Mouse (Mus musculus) forebrain, embryonic 12.5 days (tissue): ENCODE measurements around the gene Zfhx2. TPM values are rescaled to one million over a fixed set of nuclear protein-coding genes. Genes with fewer than 3 reads are reported as not detected.

Source experiments
- ATAC-seq: fragments of 200-750 bp; cut with Nextera tagmentation; 2 replicates; pipeline ENCODE4 v1.8.0; 2017; ENCODE audit warnings: moderate TSS enrichment; ENCODE audit not compliant: low FRiP score
- H3K27ac ChIP-seq: fragments of 300-500 bp; sonication (generic); 2 replicates; pipeline ENCODE4 v1.5.1; 2016; ENCODE audit warnings: mild to moderate bottlenecking
- H3K27me3 ChIP-seq: fragments of 300-500 bp; sonication (generic); 2 replicates; pipeline ENCODE4 v1.6.1; 2016; ENCODE audit warnings: mild to moderate bottlenecking
- H3K36me3 ChIP-seq: fragments of 300-500 bp; sonication (generic); replicated peaks from 2 replicates; pipeline ENCODE4 v1.6.1; 2016; ENCODE audit warnings: mild to moderate bottlenecking
- H3K4me1 ChIP-seq: fragments of 300-500 bp; sonication (generic); 2 replicates; pipeline ENCODE4 v1.6.1; 2016
- H3K4me2 ChIP-seq: fragments of 300-500 bp; sonication (generic); 2 replicates; pipeline ENCODE4 v1.6.1; 2016; ENCODE audit warnings: mild to moderate bottlenecking, moderate library complexity
- H3K4me3 ChIP-seq: fragments of 300-500 bp; sonication (generic); replicated peaks from 2 replicates; pipeline ENCODE4 v1.5.1; 2016; ENCODE audit warnings: mild to moderate bottlenecking
- H3K9ac ChIP-seq: fragments of 300-500 bp; sonication (generic); 2 replicates; pipeline ENCODE4 v1.6.1; 2016; ENCODE audit warnings: mild to moderate bottlenecking
- H3K9me3 ChIP-seq: fragments of 300-500 bp; sonication (generic); 2 replicates; pipeline ENCODE4 v1.6.1; 2016
- WGBS: fragments of 180-500 bp; shearing (Covaris S2); methylation state at CpG from one replicate; pipeline ENCODE4 v1.1.7; 2016; 5-methylcytosine and 5-hydroxymethylcytosine counted together
- polyA plus RNA-seq: library from polyadenylated mRNA; unstranded; fragments of >200 nt; fragmentation: Nextera tagmentation; extraction: Ambion mirVana; gene quantifications from 2 replicates; pipeline ENCODE4 v1.2.1, GENCODE M21; 2016

Zfhx2 gene
- polyA plus RNA-seq, 1 experiment from 2014 or later, result 26.3 TPM

DNA sequence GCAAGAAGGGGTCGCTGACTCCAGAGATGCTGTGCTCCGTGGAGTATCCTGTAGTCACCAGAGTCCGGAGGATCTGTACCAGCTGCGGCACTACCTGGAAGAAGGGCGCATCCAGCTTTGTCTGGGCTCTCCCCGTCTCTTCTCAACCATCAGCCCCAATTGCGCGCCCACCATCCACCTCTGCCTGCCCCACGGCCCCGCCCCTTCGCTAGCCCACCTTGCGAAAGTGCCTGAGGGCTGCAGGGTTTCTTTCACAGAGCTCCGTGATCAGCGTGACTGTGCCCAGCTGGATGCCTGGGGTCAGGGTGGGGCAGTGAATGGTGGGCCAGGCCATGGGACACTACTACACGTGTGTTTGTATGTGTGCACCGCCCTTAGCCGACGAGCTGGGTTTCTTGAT is 12.2 kb upstream of the Zfhx2 start:
- Histone ChIP-seq H3K4me3 (no peak overlapping the region), H3K27ac (no peak overlapping the region), H3K4me1 (peaks cover 35% of the 10 kb centered on the region), H3K27me3 (peaks cover 7% of the 10 kb centered on the region), H3K9me3 (no peaks in the 10 kb centered on the region), H3K4me2 (no peak overlapping the region), H3K9ac (no peak overlapping the region), H3K36me3 (peaks cover 7% of the 10 kb centered on the region; the same call in 1 of the 2 replicates)
- ATAC-seq, result no peak
- 84% methylated on average over 18 of the region's 18 CpGs for WGBS

DNA sequence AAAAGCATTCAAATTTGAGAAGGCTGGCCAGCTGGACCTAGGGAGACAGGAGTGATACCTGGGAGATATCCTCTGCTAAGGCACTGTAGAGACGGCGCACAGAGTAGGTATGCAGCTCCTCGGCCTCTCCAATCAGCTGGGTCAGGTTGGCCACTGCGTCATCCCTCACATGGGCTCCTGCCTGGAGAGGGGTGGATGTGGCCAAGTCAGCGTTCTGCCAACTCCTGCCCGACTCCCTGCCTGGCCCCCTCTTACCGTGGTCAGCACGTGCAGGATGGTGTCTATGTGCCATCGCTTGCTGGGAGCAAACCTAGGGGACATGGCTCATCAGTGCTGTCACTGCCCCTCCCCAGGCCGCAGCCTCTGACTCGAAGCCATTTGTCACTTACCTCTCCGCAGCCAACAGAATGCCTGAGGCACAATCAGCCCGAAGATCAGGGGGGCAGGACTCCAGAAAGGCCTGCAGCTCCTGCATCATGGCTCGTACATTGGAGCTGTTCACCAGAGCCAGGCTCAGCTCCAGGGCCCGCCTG is 10.2 kb upstream of the Zfhx2 start:
- Histone ChIP-seq H3K9ac (no peak overlapping the region), H3K36me3 (peaks cover 19% of the 10 kb centered on the region; the same call in 1 of the 2 replicates), H3K4me2 (no peak overlapping the region), H3K27ac (no peak overlapping the region), H3K4me1 (peaks cover 25% of the 10 kb centered on the region), H3K4me3 (no peak overlapping the region), H3K9me3 (no peaks in the 10 kb centered on the region), H3K27me3 (peaks cover 5% of the 10 kb centered on the region)
- 90% methylated on average over 15 of the region's 15 CpGs for WGBS
- no peak for ATAC-seq

GRCm38 (mm10) chr14:55101592-55101991 is 9.5 kb upstream of the Zfhx2 start:
- no peak for ATAC-seq
- 46% methylated on average over 4 of the region's 4 CpGs for WGBS

GRCm38 (mm10) chr14:55098067-55098466 is 5.9 kb upstream of the Zfhx2 start:
- Histone ChIP-seq H3K36me3 (peaks cover 19% of the 10 kb centered on the region; the same call in 1 of the 2 replicates), H3K27ac (0 out of 2 replicates have a peak overlapping the region, but pooled peaks have one; percentile 59), H3K9ac (no peak overlapping the region), H3K27me3 (0 out of 2 replicates have a peak, but pooled peaks cover 3% of the 10 kb centered on the region), H3K4me1 (peaks cover 34% of the 10 kb centered on the region), H3K4me2 (no peak overlapping the region), H3K9me3 (no peaks in the 10 kb centered on the region), H3K4me3 (no peak overlapping the region)
- WGBS, result 60% methylated on average over 4 of the region's 4 CpGs
- ATAC-seq, result no peak

More at GRCm38 (mm10) chr14:55101592-55101991, 9.5 kb upstream of the Zfhx2 start:
- Histone ChIP-seq H3K27ac (no peak overlapping the region), H3K4me1 (peaks cover 31% of the 10 kb centered on the region), H3K4me2 (no peak overlapping the region), H3K9ac (no peak overlapping the region), H3K9me3 (no peaks in the 10 kb centered on the region), H3K36me3 (peaks cover 19% of the 10 kb centered on the region; the same call in 1 of the 2 replicates), H3K27me3 (no peaks in the 10 kb centered on the region), H3K4me3 (no peak overlapping the region)

GRCm38 (mm10) chr14:55097646-55098045 is 5.5 kb upstream of the Zfhx2 start:
- 63% methylated on average over 10 of the region's 10 CpGs for WGBS
- Histone ChIP-seq H3K9me3 (no peaks in the 10 kb centered on the region), H3K4me2 (no peak overlapping the region), H3K4me1 (peaks cover 34% of the 10 kb centered on the region), H3K4me3 (no peak overlapping the region), H3K27ac (peak overlapping the region; percentile 59), H3K9ac (0 out of 2 replicates have a peak overlapping the region, but pooled peaks have one; percentile 12), H3K36me3 (peaks cover 19% of the 10 kb centered on the region; the same call in 1 of the 2 replicates), H3K27me3 (0 out of 2 replicates have a peak, but pooled peaks cover 3% of the 10 kb centered on the region)
- ATAC-seq, result no peak

DNA sequence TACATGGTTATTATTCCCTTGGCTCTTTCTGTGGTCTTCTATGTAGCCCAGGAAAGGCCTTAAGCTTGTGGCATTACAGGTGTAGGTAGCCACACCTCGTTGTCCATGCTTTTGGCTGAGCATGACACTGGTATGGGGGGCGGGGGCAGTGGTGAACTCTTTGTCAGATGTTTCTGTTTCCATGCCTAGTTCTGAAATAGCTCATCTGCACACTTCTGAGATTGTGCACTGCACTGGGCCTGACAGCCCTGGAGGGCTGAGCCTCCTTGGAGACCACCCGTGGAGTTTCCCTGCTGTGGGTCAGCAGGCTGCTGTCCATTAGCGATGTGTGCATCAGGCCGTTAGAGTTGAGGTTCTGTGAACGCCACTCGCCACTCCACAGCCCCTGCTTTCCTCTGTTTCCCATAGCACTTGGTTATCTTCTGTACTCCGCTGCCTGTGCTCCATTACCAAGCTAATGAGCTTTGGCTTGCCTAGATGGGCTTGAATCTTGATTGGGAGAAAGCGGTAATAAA is 4.5 kb upstream of the Zfhx2 start:
- Histone ChIP-seq H3K9me3 (no peaks in the 10 kb centered on the region), H3K27me3 (0 out of 2 replicates have a peak, but pooled peaks cover 3% of the 10 kb centered on the region), H3K4me1 (peaks cover 37% of the 10 kb centered on the region), H3K4me2 (peak overlapping the region; percentile 32), H3K9ac (peak overlapping the region; percentile 27; the same call in 1 of the 2 replicates), H3K36me3 (peaks cover 19% of the 10 kb centered on the region; the same call in 1 of the 2 replicates), H3K27ac (peak overlapping the region; percentile 59; the same call in 1 of the 2 replicates), H3K4me3 (no peak overlapping the region)
- 45% methylated on average over 9 of the region's 9 CpGs for WGBS
- no peak for ATAC-seq

GRCm38 (mm10) chr14:55095671-55096070 is 3.5 kb upstream of the Zfhx2 start:
- Histone ChIP-seq H3K27me3 (0 out of 2 replicates have a peak, but pooled peaks cover 3% of the 10 kb centered on the region), H3K4me3 (peak overlapping the region; percentile 47), H3K4me1 (peaks cover 45% of the 10 kb centered on the region), H3K9ac (peak overlapping the region; percentile 33; the same call in 1 of the 2 replicates), H3K36me3 (0 out of 2 replicates have a peak, but pooled peaks cover 16% of the 10 kb centered on the region), H3K9me3 (no peaks in the 10 kb centered on the region), H3K27ac (no peak overlapping the region), H3K4me2 (peak overlapping the region; percentile 72)
- 72% methylated on average over 12 of the region's 12 CpGs for WGBS
- no peak for ATAC-seq

- H3K9ac ChIP-seq, result peak overlapping the region; percentile 63
- 57% methylated on average over 9 of the region's 9 CpGs for WGBS
- ATAC-seq, result no peak
These were observed 3.1 kb upstream of the Zfhx2 start for GRCm38 (mm10) chr14:55095263-55095662.

DNA sequence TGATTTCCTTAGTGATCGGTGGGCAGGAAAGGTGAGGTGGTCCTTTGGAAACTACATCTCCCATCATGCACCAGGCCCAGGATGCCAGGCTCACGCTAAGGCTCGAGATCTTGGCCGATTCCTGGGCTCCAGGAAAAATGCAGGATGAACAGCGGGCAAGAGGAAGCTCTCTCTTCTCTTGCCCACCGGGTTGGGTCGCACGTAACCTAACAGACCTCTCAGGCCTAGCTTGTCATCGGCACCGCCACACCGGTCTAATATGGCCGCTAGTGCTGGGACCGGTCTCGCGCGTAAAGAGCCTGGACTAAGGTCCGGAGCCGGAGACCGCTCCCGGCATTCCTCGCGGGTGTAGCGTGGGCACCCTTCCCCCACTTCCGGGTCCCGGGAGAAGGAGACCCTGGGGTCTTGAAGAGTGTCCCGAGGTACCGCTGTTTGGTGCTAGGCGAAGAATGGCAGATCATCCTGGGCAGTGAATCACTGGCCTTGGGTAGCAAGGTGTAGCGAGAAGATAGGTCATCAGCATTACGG is 2.6 kb upstream of the Zfhx2 start, which contains the start of gene Thtpa:
TSS of gene Thtpa (plus strand) at position 81 of the 528 bp plus-strand sequence.
- peak; percentile 60 for ATAC-seq
- H3K9me3 ChIP-seq, result no peaks in the 10 kb centered on the region
- 2% methylated on average over 30 of the region's 30 CpGs for WGBS
- H3K27ac ChIP-seq, result peak within 1 kb of the TSS; percentile 67
- H3K9ac ChIP-seq, result peak within 1 kb of the TSS; percentile 63
- peak within 1 kb of the TSS; percentile 47 for H3K4me3 ChIP-seq
- H3K36me3 ChIP-seq, result 0 out of 2 replicates have a peak, but pooled peaks cover 16% of the 10 kb centered on the region
- H3K4me2 ChIP-seq, result peak within 1 kb of the TSS; percentile 72
- 0 out of 2 replicates have a peak, but pooled peaks cover 3% of the 10 kb centered on the region for H3K27me3 ChIP-seq
- peaks cover 54% of the 10 kb centered on the region for H3K4me1 ChIP-seq

More at GRCm38 (mm10) chr14:55095263-55095662, 3.1 kb upstream of the Zfhx2 start:
- Histone ChIP-seq H3K27ac (peak overlapping the region; percentile 67), H3K4me2 (peak overlapping the region; percentile 72), H3K27me3 (0 out of 2 replicates have a peak, but pooled peaks cover 3% of the 10 kb centered on the region), H3K36me3 (0 out of 2 replicates have a peak, but pooled peaks cover 16% of the 10 kb centered on the region), H3K4me3 (peak overlapping the region; percentile 47), H3K9me3 (no peaks in the 10 kb centered on the region), H3K4me1 (peaks cover 49% of the 10 kb centered on the region)

- Histone ChIP-seq H3K27ac (no peak overlapping the region), H3K9me3 (no peaks in the 10 kb centered on the region), H3K9ac (no peak overlapping the region), H3K27me3 (0 out of 2 replicates have a peak, but pooled peaks cover 3% of the 10 kb centered on the region), H3K4me3 (no peak overlapping the region), H3K4me2 (peak overlapping the region; percentile 72), H3K4me1 (peaks cover 62% of the 10 kb centered on the region), H3K36me3 (0 out of 2 replicates have a peak, but pooled peaks cover 9% of the 10 kb centered on the region)
- ATAC-seq, result no peak
- 40% methylated on average over 6 of the region's 6 CpGs for WGBS
These were observed 1.8 kb upstream of the Zfhx2 start for GRCm38 (mm10) chr14:55093927-55094326.

DNA sequence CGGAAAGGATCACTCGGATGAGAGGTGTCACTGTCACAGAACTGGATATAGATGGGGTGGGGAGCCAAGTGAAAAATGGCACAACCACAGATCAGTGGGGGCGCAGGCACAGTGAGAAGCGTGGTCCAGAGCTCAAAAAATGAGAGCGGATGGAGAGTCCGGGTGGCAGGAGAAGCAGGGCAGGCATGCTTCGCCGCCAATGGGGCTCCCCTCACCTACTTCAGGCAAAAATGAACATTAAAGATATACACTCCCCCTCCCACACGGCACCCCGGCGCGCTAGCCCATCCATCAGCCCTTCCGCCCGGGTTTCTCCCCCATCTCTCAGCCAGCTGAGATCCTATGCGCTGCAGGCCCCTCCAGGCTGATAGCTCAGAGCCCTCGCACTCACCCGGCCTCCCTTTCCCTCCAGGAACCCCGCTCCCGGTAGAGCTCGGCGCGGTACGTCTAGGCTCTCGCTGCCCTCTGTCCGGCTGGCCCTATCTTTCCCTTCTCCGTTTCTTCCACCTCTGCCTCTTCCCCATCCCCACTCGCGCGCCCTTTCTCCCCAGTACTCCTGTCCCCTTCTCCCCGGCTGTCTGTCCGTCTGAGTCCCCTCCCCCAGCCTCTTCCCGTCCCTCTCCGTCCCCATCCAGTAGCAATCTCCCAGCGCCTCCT is 787 bp downstream of the Zfhx2 start:
- Histone ChIP-seq H3K4me2 (peak overlapping the region; percentile 80), H3K9ac (peak overlapping the region; percentile 95), H3K27ac (peak overlapping the region; percentile 95), H3K27me3 (peaks cover 3% of the 10 kb centered on the region; the same call in 1 of the 2 replicates), H3K4me1 (peaks cover 62% of the 10 kb centered on the region), H3K36me3 (no peaks in the 10 kb centered on the region), H3K4me3 (peak overlapping the region; percentile 73), H3K9me3 (no peaks in the 10 kb centered on the region)
- ATAC-seq, result no peak
- under 1% methylated on average over 34 of the region's 34 CpGs for WGBS
